Mouse (Mus musculus) cortical plate, adult 2 months (tissue): Measurements from ENCODE around the gene Syna.

ENCODE experiments used
- CTCF ChIP-seq: fragments of 200-500 bp; IDR thresholded peaks from 2 replicates; pipeline ENCODE4 v1.5.1; 2011; ENCODE audit warnings: mild to moderate bottlenecking, control low read depth, low read length; ENCODE audit not compliant: insufficient read depth; ENCODE audit errors: extremely low read depth
- POLR2A ChIP-seq: fragments of 200-500 bp; IDR thresholded peaks from 2 replicates; pipeline ENCODE4 v1.6.1; 2011; ENCODE audit warnings: mild to moderate bottlenecking, low read length, control low read depth; ENCODE audit not compliant: insufficient read depth; ENCODE audit errors: extremely low read depth

DNA sequence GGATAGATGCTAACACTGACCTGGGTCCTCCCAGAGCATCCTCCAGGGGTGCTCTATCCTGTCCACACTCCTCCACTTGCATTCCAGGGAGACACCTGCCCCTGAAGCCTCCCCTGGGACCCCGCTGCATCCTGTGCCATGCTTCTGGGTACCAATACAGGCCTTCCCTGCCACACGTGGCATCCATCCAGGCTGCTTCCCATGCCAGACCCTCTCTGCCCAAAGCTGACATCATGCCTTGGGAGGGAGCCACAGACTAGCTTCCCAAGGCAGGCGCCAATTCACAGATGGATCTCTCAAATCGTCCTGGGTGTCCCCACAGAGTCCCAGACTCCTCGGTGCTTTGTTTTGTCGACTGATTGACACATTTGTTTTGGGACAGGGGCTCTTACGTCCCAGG lies 29.1 kb downstream of the Syna start:
- TF ChIP-seq CTCF (no peak), POLR2A (no peak)
